Mouse (Mus musculus): Measurements from ENCODE around the gene Ddx55.
"Not testable (repeated sequence)": the region's sequence is repeated elsewhere in the genome, so short reads cannot be mapped to it uniquely, and the experiment has no call there.

The Ddx55 gene

DNA sequence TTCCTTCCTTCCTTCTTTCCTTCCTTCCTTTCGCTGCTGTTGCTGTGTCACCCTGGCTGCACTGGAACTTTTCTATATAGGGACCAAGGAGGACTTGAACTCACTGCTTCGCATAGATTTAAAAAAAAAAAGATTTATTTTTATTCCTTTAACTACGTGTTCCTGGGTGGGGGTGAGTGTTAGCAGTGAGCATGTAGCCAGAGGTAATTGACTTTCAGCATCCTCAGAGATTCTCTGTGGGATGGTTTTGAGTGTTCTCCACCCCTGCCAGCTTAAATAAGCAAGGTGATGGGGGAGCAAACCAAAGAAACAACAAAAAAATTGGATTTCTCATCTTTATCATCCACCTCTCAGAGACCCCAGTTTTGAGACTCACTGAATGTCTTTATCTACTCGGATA, 12.8 kb upstream of the Ddx55 start:
- DNase-seq = no peak

DNA sequence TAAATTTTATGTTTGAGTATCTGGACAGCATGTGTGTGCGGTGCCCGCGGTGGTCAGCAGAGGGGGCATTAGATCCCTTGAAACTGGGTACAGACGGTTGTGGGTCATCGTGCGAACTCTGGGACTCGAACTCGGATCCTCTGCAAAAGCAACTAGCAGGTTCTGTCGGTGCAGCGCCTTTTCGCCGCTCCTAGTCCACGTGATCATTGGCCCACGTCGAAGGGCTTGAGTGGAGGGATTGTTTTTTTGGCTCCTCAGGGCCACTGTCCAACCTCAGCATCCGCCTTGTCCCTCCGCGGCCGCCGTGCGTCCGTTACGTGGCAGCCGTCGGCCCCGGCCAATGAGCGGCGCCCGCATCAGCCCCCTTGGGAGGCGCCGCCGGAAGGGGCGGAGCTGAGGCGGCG, 12.3 kb upstream of the Ddx55 start, which contains the start of gene Tmed2:
Gene Tmed2, plus strand, starts transcription at position 313 of the 404 bp plus-strand sequence.
- peak; percentile 92 for DNase-seq

DNA sequence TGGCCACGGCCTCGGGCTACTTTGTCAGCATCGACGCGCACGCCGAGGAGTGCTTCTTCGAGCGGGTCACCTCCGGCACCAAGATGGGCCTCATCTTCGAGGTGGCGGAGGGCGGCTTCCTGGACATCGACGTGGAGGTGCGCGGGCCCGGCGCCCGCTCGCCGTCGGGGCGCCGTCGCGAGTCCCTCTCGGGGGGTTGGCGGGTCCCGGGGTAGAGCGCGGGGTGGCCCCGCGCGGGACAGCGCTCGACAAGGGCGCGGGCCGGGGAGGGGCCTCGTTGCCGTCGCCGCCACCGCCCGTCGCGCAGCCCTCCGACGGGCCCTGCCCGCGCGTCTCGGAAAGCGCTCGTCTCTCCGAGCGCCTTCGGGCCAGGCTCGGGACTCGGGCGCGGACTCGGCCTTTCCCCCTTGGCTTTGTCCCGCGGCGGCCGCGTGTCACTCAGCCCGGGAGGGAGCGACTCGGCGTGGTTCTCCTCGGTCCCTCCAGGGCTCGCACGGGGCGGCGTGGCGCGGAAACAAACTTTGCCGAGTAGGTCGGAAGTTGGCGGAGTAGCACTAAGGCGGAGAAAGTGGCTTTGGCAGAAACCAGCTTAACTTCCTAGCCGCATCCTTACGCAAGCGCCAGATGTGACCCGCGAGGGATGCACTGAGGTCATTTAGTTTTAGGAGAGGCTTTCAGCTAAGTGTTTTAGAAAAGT, 11.6 kb upstream of the Ddx55 start:
- peak; percentile 70 for DNase-seq

DNA sequence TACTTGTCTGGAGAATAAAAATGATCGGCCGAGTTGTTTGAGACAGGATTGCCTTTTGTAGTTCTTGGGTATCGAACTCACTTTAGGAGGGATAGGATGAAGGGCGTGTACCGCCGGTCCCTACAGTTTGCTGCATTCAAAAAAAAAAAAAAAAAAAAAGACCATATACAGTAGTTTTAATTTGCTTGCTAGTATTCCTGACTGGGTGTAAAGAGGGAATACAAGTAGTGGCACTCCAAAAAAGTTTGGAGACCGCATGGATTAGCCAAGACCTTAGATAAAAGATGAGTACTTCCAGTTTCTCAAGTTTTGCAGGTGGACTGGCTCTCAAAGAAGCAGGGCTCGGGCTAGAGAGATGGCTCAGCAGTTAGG, 11.1 kb upstream of the Ddx55 start:
- no peak for DNase-seq

DNA sequence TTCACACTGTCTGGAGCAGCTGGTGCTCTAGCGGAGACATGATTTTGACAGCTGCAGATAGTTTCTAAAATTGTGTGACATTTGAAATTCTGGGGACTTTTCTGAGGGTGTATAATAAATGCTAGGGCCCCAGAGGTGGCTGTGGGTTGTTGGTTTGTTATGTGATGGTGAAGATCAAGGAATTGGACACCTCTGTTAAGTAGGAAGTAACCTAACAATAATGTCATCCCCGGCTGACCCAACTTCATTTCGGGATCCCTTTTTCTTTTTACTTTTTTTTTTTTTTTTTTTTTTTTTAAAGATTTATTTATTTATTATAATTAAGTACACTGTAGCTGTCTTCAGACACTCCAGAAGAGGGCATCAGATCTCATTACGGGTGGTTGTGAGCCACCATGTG, 1.9 kb upstream of the Ddx55 start:
- DNase-seq = not testable (repeated sequence)

DNA sequence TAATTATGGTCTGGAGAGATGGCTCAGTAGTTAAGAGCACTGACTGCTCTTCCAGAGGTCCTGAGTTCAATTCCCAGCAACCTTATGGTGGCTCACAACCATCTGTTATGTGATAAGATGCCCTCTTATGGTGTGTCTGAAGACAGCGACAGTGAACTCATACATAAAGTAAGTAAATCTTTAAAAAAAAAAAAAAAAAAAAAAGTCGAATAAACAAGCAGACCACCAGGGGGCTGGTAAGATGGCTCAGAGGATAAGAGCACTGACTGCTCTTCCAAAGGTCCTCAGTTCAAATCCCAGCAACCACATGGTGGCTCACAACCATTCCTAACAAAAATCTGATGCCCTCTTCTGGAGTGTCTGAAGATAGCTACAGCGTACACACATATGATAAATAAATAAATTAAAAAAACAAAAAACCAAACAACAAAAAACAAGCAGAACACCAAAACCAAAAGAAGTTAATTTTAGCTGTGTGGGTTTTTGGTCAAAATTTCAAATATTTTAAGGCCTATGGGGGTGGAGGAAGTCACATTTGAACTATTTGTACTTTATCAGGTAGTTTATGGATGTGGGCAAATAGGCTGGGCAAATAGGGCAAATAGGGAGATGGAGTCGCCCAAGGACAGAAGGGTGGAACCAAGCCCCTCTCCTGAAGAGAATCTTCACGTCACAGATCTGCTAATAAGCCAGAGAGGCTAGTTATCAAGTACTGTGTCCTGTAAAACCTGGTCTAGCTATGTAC, 1.1 kb upstream of the Ddx55 start:
- DNase-seq = not testable (repeated sequence)

DNA sequence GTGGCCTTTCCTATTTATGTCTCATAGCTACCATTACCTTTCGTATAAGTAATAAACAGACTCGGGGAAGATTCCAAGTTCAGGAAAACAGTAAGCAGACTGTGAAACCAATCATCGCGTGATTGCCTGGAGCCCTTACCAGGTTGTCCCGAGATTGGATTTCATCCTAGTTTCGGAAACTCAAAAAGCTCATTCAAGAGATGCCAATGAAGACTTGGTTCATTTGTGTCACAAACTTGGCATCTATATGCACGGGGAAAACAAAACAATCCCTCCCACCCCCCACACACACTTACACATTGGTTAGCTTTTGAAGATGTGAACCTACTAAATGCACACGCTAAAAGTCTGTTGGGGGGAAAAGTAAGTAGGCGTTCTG, 581 bp upstream of the Ddx55 start:
- DNase-seq = no peak

DNA sequence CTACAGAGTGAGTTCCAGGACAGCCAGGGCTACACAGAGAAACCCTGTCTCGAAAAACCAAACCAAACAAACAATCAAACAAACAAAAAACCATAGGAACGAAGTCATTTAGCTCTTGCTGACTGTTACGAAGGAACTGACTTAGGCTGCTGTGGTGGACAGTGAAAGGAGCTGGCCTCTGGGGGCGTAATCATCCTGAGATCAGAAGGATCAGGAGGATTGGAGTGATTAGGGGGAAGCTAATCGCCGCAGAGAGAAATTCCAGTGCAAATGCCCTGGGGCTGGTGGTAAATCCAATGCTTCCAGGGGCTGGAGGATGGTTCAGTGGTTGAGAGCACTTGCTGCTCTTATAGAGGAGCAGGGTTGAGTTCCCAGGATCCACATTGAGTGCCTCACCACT, 943 bp downstream of the Ddx55 start:
- no peak for DNase-seq

DNA sequence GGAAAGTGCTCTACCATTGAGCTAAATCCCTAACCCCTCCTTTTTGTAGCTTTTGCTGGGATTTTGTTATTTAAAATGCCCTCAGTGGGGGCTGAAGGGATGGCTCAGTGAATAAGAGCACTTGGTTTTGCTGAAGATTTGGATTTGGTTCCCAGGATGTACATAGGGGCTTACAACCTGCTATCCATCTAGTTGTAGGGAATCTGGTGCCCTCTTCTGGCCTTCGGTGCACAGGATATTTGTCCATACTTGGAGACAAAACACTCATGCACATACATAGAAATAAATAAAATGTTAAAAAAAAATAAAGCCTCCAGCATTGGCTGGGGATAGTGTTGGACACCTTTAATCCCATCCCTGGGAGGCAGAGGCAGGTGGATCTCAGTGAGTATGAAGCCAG, 2.5 kb downstream of the Ddx55 start:
- peak; percentile 22 for DNase-seq

DNA sequence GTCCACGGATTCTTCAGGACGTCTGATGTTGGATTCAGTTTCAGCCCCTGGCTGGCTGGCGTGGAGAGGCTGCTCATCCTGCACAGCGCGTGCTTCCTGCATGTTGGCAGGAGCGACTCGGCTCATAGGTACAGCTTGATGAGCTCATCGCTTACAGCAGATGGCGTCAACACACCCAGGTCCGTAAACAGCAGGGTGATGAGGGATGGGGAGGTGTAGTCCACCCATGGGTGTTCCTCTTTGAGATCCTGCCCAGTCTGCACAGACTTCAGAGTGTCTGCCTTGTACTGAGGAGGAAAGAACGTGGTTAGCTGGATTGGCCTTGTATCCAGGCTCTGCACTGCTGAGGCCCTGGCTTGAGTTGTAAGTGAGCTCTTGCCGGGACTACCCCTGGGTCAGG, 18.4 kb downstream of the Ddx55 start:
- no peak for DNase-seq

DNA sequence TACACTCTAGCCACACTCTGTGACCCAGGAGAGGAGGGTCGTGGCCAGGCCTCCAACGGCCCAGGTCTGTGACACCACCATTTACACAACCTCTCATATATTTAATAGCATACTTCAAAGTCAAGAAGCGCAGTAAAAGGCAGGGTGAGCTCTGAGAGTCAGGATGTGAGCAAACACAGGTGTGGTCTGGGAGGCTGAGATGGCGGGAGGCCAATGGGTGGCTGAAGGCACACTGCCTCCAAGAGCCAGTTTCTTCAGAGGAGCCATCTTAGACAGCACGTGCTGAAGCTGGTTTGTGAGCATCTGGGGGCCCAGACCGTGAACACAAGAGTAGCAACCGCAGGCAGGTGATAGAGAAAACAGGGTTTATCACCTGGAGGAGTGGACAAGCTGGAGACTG, 22.8 kb downstream of the Ddx55 start:
- no peak for DNase-seq

DNA sequence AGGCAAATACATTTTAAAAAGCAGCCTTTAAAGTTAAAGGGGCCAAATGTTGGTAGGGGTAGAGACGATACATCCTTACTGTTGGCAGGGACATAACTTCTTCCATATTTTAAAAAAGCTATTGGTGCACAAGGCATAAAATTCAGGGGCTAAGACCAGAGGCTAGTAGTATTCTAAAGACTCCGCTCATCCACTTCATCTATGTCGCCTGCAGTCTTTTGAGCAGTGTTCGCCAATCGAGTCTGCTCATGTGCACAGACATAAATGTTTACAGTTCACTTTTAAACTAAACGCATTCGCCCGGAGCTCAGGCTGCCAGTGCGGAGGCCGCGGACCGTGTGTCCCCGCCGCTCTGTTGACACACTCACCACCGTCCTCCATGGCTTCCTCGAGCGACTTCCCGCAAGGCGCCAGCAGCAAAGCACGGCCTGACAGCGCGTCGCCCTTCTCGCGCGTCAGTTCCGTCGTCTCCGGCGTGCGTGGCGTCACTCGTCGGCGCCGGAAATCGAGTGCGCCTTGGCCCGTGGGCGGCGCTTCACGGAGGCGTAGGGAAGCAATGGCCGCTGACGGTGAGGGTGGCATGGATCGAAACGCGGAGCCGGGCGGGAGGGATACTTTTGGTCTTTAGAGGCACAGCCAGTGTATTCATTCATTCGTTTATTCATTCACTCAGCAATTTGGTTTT, 26.1 kb downstream of the Ddx55 start, which contains the start of the genes Eif2b1 and Gtf2h3:
Gene Eif2b1, minus strand, starts transcription at position 499 of the 685 bp plus-strand sequence.
Gene Gtf2h3, plus strand, starts transcription at position 508 of the 685 bp plus-strand sequence.
- DNase-seq = peak; percentile 92

DNA sequence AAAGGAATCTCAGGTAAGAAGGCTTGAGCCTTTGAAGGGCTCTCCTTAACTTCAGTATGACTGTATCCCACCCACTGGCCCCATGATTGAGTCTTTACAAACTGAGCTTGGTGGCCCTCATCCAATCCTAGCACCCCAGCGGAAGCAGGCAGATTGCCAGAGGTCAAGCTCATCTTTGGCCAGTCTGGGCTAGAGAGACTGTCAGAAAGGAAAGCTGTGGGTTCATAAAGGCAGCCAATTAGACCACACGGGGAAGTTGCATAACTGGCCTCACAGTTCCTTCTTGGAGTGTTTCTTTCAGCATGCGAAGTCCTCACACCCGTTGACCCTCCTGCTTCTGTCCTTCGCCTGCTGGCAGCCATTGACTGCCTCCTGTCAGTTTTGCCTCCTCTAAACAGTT, 29.9 kb downstream of the Ddx55 start:
- no peak for DNase-seq

DNA sequence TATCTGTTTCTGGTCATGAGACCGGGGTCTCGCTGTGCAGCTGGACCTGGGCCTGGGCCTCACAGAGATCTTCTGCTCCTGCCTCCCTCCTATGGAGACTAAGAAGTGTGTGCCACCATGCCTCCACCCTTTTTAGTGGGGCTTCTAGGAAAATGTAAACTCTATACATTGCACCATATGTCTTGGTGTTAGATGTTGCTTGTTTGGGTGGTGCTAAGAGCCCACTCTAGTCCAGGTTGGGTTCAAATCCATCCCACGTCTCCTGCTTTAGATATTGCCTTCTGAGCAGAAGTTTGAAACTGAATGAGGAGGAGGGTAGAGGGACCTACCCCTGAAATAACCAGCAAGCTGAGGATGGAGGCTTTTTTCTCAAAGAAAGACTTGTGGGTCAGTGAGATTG, 40.1 kb downstream of the Ddx55 start:
- no peak for DNase-seq

DNA sequence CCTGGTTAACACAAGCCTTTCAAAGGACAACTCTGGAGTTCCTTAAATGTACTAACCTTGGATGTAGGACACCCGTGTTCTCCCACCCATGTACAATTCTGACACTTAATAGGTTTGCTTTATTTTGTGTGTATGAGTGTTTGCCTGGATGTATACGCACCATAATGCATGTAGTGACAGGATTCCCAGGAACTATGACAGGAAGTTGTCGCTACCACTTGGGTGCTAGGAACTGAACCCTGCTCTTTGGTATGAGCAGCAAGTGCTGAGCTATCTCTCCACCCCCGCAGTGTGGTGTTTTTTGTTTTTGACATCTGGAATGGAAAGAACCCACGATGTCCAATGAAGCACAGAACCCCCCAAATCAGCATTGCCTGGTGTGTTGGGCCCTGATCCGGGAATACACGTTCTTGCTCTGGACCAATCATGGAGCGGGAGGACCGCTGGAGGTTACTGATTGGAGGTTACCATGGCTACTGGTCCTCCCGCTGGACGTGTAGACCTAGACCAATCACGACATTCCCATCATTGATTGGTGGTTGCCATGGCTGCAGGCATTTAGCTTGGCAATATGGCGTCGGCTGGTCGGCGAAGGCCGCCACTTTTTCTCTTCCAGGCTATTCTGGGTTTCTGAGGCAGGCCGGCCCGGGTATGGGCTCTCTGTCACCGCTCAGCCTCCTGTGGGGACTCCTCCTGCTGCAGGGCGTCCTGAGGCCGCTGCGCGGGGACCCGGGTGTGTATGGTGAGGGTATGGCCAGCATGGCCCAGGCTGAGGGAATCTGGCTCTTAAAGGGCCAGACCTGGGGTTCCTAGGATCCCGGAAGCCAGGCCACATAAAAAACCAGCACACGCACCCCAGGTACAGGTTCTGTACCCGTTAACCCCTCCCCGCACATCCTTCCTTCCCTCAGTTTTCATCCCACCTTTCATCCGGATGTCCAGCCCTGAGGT, 45.8 kb downstream of the Ddx55 start:
- DNase-seq = peak; percentile 46

DNA sequence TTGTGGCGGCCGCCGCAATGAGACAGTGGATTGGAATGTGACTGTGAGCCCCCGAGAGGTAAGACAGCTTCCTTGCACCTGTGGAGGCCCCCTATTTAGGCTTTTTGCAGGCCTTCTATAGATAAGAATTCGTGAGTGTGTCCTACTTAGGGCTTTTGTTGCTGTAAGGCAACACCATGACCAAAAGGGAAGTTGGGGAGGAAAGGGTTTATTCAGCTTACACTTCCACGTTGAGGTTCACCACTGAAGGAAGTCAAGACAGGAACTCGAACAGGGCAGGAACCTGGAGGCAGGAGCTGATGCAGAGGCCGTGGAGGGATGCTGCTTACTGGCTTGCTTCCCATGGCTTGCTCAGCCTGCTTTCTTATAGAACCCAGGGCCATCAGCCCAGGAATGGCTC, 47.1 kb downstream of the Ddx55 start:
- not testable (repeated sequence) for DNase-seq

DNA sequence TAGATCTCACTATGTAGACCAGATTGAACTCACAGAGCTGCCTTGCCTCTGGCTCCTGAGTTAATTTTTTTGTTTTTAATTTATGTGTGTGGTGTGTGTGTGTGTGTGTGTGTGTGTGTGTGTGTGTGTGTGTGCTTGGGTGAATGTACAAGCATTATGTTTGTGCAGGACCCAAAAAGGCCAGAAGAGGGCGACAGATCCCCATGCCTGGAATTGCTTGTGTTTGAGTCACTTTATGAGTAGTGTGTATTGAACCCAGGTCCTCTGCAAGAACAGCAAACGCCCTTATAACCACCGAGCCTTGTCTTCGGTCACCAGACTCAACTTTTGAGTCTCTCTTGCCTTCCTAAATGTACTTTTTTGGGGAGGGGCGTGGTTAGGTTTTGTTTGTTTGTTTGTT, 49.7 kb downstream of the Ddx55 start:
- peak; percentile 78 for DNase-seq

DNA sequence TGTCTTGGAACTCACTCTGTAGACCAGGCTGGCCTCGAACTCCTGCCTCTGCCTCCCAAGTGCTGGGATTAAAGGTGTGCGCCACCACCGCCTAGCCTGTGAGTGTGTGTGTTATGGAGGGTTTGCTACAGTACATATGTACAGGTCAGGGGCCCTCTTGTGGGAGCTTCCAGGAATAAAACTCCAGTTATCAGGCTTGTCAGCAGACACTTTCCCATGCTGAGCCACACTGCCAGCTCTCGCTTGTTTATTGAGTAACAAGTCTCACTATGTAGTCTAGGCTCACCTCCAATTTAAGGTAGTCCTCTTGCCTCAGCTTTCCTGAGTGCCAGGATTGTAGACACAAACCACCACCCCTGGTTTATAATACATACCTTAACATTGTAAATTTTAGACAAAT, 51.6 kb downstream of the Ddx55 start:
- DNase-seq = no peak

DNA sequence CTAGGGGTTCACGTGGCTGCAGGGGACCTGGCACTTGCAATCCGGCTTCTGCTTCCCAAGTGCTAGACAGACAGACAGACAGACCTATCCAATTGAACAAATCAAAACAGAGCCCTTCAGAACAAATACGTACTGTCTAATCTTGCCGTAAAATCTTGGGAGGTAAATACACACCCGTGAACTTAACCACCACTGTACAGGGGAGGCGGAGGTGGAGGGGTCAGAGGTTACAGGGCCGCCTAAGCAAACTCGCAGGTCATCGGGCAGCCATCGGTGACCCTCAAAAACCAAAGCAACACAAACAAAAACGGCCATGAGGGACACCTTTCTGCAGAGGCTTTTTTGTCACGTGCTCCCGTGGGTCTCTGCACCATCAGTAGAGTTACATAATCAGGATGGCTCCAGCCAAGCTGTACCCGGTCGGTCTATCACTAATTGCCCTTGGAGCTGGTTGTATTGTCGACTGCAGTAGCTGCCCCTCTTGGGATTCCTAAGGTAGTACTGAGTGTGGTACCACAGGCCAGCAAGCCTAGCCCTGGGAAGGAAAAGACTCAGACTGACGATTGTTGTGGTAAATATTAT, 52.5 kb downstream of the Ddx55 start:
- DNase-seq = no peak

DNA sequence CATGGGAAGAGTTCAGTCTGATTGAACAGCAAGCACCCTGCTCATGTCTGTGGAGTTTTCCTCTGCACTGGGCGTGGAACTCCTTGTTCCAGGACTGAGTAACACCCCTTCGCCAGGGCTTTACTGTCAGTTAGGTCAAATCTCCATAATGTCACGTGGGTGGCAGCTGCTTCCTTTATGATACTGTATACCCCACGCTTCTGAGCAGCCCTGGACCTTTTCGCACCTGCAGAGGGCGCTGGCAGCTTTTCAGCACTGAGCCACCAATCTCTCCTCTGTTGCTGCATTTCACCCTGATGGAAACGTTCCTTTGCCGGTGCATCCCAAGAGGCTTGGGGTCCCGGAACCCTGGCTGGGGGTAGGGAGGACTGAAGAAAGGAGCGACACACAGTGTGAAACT, 58.3 kb downstream of the Ddx55 start:
- DNase-seq = peak; percentile 65

DNA sequence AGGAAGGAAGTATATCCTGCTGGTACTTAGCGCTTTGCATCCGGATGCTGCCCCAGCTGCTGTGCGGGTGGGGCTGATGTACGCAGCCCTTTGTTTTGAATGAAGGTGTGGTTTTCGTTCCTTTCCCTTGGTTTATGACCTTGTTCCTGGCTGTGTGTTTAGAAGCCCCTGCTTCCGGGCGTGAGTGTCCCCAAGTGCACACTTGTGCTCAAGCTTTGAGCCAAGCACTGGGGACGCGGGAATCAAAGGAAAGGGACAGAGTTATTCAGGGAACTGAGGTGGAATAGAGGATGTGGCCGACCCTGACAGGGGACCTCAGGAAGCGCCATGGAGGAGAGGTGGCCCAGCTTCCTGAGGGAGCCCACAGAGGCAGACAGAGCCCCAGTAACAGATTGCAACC, 62.0 kb downstream of the Ddx55 start:
- DNase-seq = peak; percentile 58

DNA sequence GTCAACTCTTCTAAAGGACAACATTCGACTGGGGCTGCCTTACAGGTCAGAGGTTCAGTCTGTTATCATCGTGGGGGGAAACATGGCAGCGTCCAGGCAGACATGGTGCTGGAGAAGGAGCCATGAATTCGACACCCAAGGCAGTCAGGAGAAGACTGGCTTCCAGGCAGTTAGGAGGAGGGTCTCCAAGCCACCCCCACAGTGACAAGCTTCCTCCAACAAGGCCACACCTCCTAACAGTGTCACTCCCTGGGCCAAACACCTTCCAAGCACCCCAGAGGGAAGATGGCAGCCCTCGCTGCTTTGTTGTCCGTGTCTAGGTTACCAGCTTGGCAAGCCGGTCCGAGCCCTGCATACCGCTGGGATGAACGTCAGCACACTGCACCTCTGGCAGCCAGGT, 66.0 kb downstream of the Ddx55 start:
- no peak for DNase-seq
